In genomic region chr7:35558681-35559080, GRCm38 (mm10) we compare ENCODE assay signal across 13 mouse cellular contexts.
"Had no signal": no experiment of that assay in that cellular context is flagged by ENCODE, and none has a peak within 500 bp of the region (broad histone marks: within the 10 kb centered on the region; RNA-seq: fewer than 3 reads in every experiment).

No protein-coding gene starts in this region.

- H3K4me2 ChIP-seq: kidney, embryonic 15.5 days; lung, embryonic 14.5 days; midbrain, embryonic 12.5 days; neural tube, embryonic 15.5 days had no signal

- H3K9me3 ChIP-seq: kidney, embryonic 15.5 days; limb, embryonic 10.5 days; megakaryocyte, embryonic 14.5 days; midbrain, embryonic 12.5 days; neural tube, embryonic 15.5 days had no signal

- H3K27me3 ChIP-seq: kidney, embryonic 15.5 days; midbrain, embryonic 12.5 days; neural tube, embryonic 15.5 days had no signal

- H3K4me3 ChIP-seq: kidney, embryonic 15.5 days; limb, embryonic 10.5 days; megakaryocyte, embryonic 14.5 days; midbrain, embryonic 12.5 days; neural tube, embryonic 15.5 days had no signal

- H3K9ac ChIP-seq: kidney, embryonic 15.5 days; lung, embryonic 14.5 days; midbrain, embryonic 12.5 days; neural tube, embryonic 15.5 days had no signal

- DNase-seq: kidney, adult 11 months; kidney, postnatal 14 days; lung, embryonic 14.5 days; lung, postnatal 10 days; right cerebral cortex, adult 18-20 months; thymus, postnatal 4 days had no signal

- H3K27ac ChIP-seq: kidney, embryonic 15.5 days; limb, embryonic 10.5 days; macrophage; midbrain, embryonic 12.5 days; neural tube, embryonic 15.5 days had no signal

- ATAC-seq: midbrain, embryonic 16.5 days had no signal

- H3K36me3 ChIP-seq: kidney, embryonic 15.5 days; limb, embryonic 10.5 days; midbrain, embryonic 12.5 days; neural tube, embryonic 15.5 days had no signal
